Mouse (Mus musculus): ENCODE data around the gene E130114P18Rik. TPM values are rescaled to one million over a fixed set of nuclear protein-coding genes. Genes with fewer than 3 reads are reported as not detected.

The E130114P18Rik gene
- polyA plus RNA-seq, 1 experiment from 2014 or later = 37.0 TPM

- no peaks in the 10 kb centered on the region for H3K36me3 ChIP-seq
- no peaks in the 10 kb centered on the region for H3K27me3 ChIP-seq
- no peak overlapping the region for H3K4me2 ChIP-seq
- no peak overlapping the region for H3K27ac ChIP-seq
- H3K4me1 ChIP-seq (replicated peaks) = no peaks in the 10 kb centered on the region
- no peak overlapping the region for H3K9ac ChIP-seq
- H3K9me3 ChIP-seq = no peaks in the 10 kb centered on the region
- 34% methylated on average over 4 of the region's 4 CpGs for WGBS
- no peak overlapping the region for H3K4me3 ChIP-seq
- no peak for ATAC-seq (ENCODE audit: low FRiP score)
Observed at GRCm38 (mm10) chr4:97564656-97565055, 213.2 kb downstream of the E130114P18Rik start.

DNA sequence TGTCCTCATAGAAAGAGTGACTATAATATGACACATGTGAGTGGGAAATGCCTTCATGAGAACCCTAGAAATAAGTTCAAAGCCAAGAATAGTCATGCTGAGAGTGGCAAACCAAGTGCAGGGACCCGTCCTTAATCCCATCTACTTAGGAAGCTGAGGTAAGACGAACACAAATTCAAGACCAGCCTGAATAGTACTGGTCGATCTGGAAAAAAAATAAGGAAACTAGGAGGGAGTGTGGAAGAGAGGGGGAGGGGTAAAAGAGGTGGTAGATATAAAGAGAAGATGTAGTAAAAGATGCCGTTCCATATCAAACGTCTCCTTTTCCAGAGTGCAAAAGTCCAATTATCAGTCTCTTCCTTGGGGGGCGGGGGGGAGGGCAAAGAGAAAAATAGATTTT is 213.7 kb downstream of the E130114P18Rik start:
- WGBS = 87% methylated on average over 6 of the region's 6 CpGs
- Histone ChIP-seq H3K9ac (no peak overlapping the region), H3K4me2 (no peak overlapping the region), H3K4me3 (no peak overlapping the region), H3K4me1 (replicated peaks) (no peaks in the 10 kb centered on the region), H3K9me3 (no peaks in the 10 kb centered on the region), H3K36me3 (no peaks in the 10 kb centered on the region), H3K27ac (no peak overlapping the region), H3K27me3 (no peaks in the 10 kb centered on the region)
- ATAC-seq (ENCODE audit: low FRiP score) = no peak

- WGBS = 73% methylated on average over 2 of the region's 2 CpGs
- no peak overlapping the region for H3K9ac ChIP-seq
- H3K4me3 ChIP-seq = no peak overlapping the region
- ATAC-seq (ENCODE audit: low FRiP score) = no peak
- H3K4me2 ChIP-seq = no peak overlapping the region
- no peak overlapping the region for H3K27ac ChIP-seq
- no peaks in the 10 kb centered on the region for H3K36me3 ChIP-seq
- no peaks in the 10 kb centered on the region for H3K27me3 ChIP-seq
- no peaks in the 10 kb centered on the region for H3K4me1 ChIP-seq (replicated peaks)
- H3K9me3 ChIP-seq = no peaks in the 10 kb centered on the region
Observed at GRCm38 (mm10) chr4:97557585-97557984, 220.3 kb downstream of the E130114P18Rik start.

DNA sequence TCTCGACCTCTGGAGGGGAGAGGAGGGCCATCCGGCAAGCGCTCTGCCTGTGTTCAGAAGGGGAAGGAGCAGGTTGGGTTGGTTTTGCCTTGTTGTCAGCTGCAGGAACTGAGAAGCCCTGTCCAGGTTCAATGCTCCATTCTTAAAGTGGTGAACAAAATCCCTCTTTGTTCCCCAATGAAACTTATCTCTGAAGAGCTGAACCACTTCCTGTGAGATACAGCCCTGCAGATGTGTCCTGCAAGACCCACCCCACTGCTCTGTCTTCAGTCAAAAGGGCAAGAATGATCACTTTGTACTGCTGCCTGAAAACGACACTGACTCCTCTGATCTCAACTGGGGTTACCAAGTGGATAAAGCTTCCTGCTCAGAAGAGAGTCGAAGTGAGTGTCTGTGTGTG is 233.9 kb downstream of the E130114P18Rik start:
- H3K4me2 ChIP-seq = no peak overlapping the region
- no peak overlapping the region for H3K27ac ChIP-seq
- no peaks in the 10 kb centered on the region for H3K36me3 ChIP-seq
- 55% methylated on average over 5 of the region's 5 CpGs for WGBS
- H3K9ac ChIP-seq = no peak overlapping the region
- no peaks in the 10 kb centered on the region for H3K27me3 ChIP-seq
- no peaks in the 10 kb centered on the region for H3K4me1 ChIP-seq (replicated peaks)
- ATAC-seq (ENCODE audit: low FRiP score) = no peak
- no peak overlapping the region for H3K4me3 ChIP-seq
- H3K9me3 ChIP-seq = no peaks in the 10 kb centered on the region

- Histone ChIP-seq H3K27me3 (no peaks in the 10 kb centered on the region), H3K36me3 (no peaks in the 10 kb centered on the region), H3K9ac (no peak overlapping the region), H3K4me3 (no peak overlapping the region), H3K27ac (no peak overlapping the region), H3K4me2 (no peak overlapping the region), H3K4me1 (replicated peaks) (no peaks in the 10 kb centered on the region), H3K9me3 (no peaks in the 10 kb centered on the region)
- no peak for ATAC-seq (ENCODE audit: low FRiP score)
- 59% methylated on average over 2 of the region's 2 CpGs for WGBS
Observed at GRCm38 (mm10) chr4:97532072-97532471, 245.8 kb downstream of the E130114P18Rik start.

GRCm38 (mm10) chr4:97528517-97528916 is 249.4 kb downstream of the E130114P18Rik start:
- WGBS = 83% methylated on average over 2 of the region's 2 CpGs
- Histone ChIP-seq H3K9ac (no peak overlapping the region), H3K27ac (no peak overlapping the region), H3K36me3 (no peaks in the 10 kb centered on the region), H3K4me2 (no peak overlapping the region), H3K4me3 (no peak overlapping the region), H3K27me3 (no peaks in the 10 kb centered on the region), H3K9me3 (no peaks in the 10 kb centered on the region), H3K4me1 (replicated peaks) (no peaks in the 10 kb centered on the region)
- ATAC-seq (ENCODE audit: low FRiP score) = no peak

Other genes with a start within 250 kb of the E130114P18Rik start
- 48.1 and 53.2 TPM in 2 replicates for gene Nfia, start 5.3 kb downstream of the E130114P18Rik start, polyA plus RNA-seq (2015; fragmentation: Nextera tagmentation; extraction: Ambion mirVana)

Measured in hindbrain, embryonic 13.5 days (tissue).